Mouse (Mus musculus) central nervous system, embryonic 18 days (tissue): ENCODE data around the gene Nxph3. TPM values are rescaled to one million over a fixed set of nuclear protein-coding genes. Genes with fewer than 3 reads are reported as not detected.

Source experiments
- polyA plus RNA-seq: library from polyadenylated mRNA; depleted of rRNA; stranded (reverse); fragments of >200 nt; gene quantifications from 2 replicates; pipeline ENCODE4 v1.2.3, GENCODE M21; 2012; rRNA removed

Gene Nxph3
- polyA plus RNA-seq: 27.4 and 29.1 TPM in 2 replicates

GRCm38 (mm10) chr11:95514298-95514861 lies at the start of gene Nxph3:
TSS of gene Nxph3 (minus strand) at chr11:95514570.

Other genes starting within 250 kb of the Nxph3 start
- gene Kat7, start 204.3 kb downstream of the Nxph3 start, polyA plus RNA-seq: 50.5 and 53.4 TPM in 2 replicates
- gene Fam117a, start 177.6 kb downstream of the Nxph3 start, polyA plus RNA-seq: 5.2 and 7.4 TPM in 2 replicates
- gene Slc35b1, start 129.9 kb downstream of the Nxph3 start, polyA plus RNA-seq: 124 and 129 TPM in 2 replicates
- 64.3 and 74.8 TPM in 2 replicates for gene Spop, start 100.5 kb downstream of the Nxph3 start, polyA plus RNA-seq
- 7.5 and 16.1 TPM in 2 replicates for gene Ngfr, start 73.2 kb upstream of the Nxph3 start, polyA plus RNA-seq
- 260 and 280 TPM in 2 replicates for gene Phb, start 152.4 kb upstream of the Nxph3 start, polyA plus RNA-seq
- 20.4 and 21.7 TPM in 2 replicates for gene Zfp652, start 198.1 kb upstream of the Nxph3 start, polyA plus RNA-seq
- gene B130006D01Rik, start 209.0 kb upstream of the Nxph3 start, polyA plus RNA-seq: 0.26 and 0.32 TPM in 2 replicates